Mouse (Mus musculus): ENCODE measurements around the gene Lrba. TPM values are rescaled to one million over a fixed set of nuclear protein-coding genes. Genes with fewer than 3 reads are reported as not detected.
A peak's percentile ranks its signal among the peaks of the same experiment; 100 is the strongest.

The Lrba gene
- polyA plus RNA-seq, 1 experiment from 2014 or later: 2.5 TPM

DNA sequence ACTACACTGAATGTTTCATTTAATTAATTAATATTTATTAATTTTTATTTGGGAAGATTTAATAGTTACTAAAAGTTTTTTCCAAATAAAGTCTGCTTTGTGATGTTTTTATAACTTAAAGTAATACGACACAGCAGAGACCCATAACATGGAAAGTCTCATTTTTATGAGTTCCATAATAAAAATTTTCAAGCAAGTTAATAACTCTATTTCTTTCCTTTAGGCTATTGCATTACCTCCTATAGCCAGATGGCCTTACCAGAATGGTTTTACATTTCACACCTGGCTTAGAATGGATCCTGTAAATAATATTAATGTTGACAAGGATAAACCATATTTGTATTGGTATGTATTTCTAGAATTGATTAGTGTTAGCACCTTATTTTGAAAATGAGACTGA lies 70.4 kb downstream of the Lrba start:
- WGBS: 88% methylated on average over 1 of the region's 1 CpGs
- Histone ChIP-seq H3K27ac (no peak overlapping the region), H3K4me3 (no peak overlapping the region), H3K9me3 (no peaks in the 10 kb centered on the region), H3K36me3 (no peaks in the 10 kb centered on the region), H3K4me1 (peaks cover 5% of the 10 kb centered on the region), H3K27me3 (ENCODE audit: insufficient read depth, poor library complexity, severe bottlenecking) (no peaks in the 10 kb centered on the region)
- no peak for DNase-seq (ENCODE audit: low spot score)

DNA sequence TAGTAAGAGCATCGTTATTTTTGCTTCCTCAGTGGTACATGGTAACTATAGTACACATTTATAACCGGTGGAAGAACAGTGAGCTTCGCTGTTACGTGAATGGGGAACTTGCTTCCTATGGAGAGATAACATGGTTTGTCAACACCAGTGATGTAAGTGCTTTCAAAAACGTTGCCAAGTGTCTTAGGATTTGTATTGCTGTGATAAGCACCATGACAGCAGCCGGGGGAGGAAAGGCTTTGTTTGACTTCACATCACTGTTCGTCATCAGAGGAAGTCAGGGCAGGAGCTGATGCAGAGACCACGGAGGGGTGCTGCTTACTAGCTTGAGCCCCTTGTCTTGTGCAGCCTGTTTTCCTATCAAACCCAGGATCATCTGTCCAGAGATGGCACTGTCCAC lies 71.7 kb downstream of the Lrba start:
- WGBS: 23% methylated on average over 8 of the region's 8 CpGs
- Histone ChIP-seq H3K36me3 (no peaks in the 10 kb centered on the region), H3K4me1 (peaks cover 5% of the 10 kb centered on the region), H3K27ac (no peak overlapping the region), H3K4me3 (no peak overlapping the region), H3K9me3 (no peaks in the 10 kb centered on the region), H3K27me3 (ENCODE audit: insufficient read depth, poor library complexity, severe bottlenecking) (no peaks in the 10 kb centered on the region)
- DNase-seq (ENCODE audit: low spot score): peak; percentile 77

GRCm38 (mm10) chr3:86308833-86309232 lies 84.4 kb downstream of the Lrba start:
- Histone ChIP-seq H3K9me3 (no peaks in the 10 kb centered on the region), H3K36me3 (peaks cover 6% of the 10 kb centered on the region; the same call in 1 of the 2 replicates), H3K27me3 (ENCODE audit: insufficient read depth, poor library complexity, severe bottlenecking) (no peaks in the 10 kb centered on the region), H3K4me1 (peaks cover 3% of the 10 kb centered on the region; the same call in 1 of the 2 replicates), H3K27ac (no peak overlapping the region), H3K4me3 (no peak overlapping the region)
- 77% methylated on average over 2 of the region's 2 CpGs for WGBS
- no peak for DNase-seq (ENCODE audit: low spot score)

DNA sequence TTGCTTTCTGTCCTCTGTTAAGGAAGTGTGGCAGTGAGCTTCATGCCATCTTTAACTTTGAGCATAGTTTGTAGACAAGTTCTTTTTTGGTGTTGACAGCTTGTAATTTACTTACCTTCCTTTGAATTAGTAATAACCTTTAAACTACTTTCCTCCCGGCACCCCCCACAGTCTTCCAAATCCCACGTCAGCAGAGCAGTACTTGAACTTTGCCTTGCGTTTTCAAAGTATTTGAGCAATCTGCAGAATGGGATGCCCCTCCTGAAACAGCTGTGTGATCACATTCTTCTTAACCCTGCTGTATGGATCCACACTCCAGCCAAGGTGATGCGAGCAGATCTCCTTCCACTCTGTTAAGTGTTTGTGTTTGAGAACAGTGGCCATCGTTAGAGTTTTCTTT lies 85.7 kb downstream of the Lrba start:
- H3K4me3 ChIP-seq: no peak overlapping the region
- H3K36me3 ChIP-seq: no peaks in the 10 kb centered on the region
- WGBS: 60% methylated on average over 5 of the region's 5 CpGs
- no peak for DNase-seq (ENCODE audit: low spot score)
- H3K4me1 ChIP-seq: peaks cover 3% of the 10 kb centered on the region; the same call in 1 of the 2 replicates
- no peaks in the 10 kb centered on the region for H3K9me3 ChIP-seq
- H3K27me3 ChIP-seq (ENCODE audit: insufficient read depth, poor library complexity, severe bottlenecking): no peaks in the 10 kb centered on the region
- no peak overlapping the region for H3K27ac ChIP-seq

DNA sequence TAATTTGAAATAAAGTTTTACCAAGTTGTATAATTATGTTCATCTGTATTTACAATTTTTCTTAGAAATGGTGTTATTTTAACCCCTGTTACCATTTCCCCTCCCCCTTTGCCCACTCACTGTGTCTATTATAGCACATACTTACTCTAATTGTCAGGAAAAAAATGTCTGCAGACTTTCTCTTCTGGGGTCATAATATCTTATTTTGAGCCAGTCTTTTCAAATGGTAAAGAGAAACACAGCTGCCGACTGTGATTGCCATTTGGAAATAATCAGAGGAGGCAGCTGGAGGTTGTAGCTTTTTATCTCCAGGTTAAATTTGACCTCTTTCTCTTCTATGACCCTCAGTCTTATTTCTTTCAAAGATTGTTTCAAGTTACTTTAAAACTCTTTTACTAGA lies 86.9 kb downstream of the Lrba start:
- Histone ChIP-seq H3K36me3 (no peaks in the 10 kb centered on the region), H3K4me1 (peaks cover 3% of the 10 kb centered on the region; the same call in 1 of the 2 replicates), H3K4me3 (no peak overlapping the region), H3K9me3 (no peaks in the 10 kb centered on the region), H3K27ac (no peak overlapping the region), H3K27me3 (ENCODE audit: insufficient read depth, poor library complexity, severe bottlenecking) (no peaks in the 10 kb centered on the region)
- WGBS: 33% methylated on average over 1 of the region's 1 CpGs
- no peak for DNase-seq (ENCODE audit: low spot score)

GRCm38 (mm10) chr3:86317636-86318035 lies 93.2 kb downstream of the Lrba start:
- 83% methylated on average over 5 of the region's 5 CpGs for WGBS
- Histone ChIP-seq H3K27ac (no peak overlapping the region), H3K9me3 (no peaks in the 10 kb centered on the region), H3K4me1 (no peaks in the 10 kb centered on the region), H3K27me3 (ENCODE audit: insufficient read depth, poor library complexity, severe bottlenecking) (no peaks in the 10 kb centered on the region), H3K4me3 (no peak overlapping the region), H3K36me3 (no peaks in the 10 kb centered on the region)
- DNase-seq (ENCODE audit: low spot score): no peak

DNA sequence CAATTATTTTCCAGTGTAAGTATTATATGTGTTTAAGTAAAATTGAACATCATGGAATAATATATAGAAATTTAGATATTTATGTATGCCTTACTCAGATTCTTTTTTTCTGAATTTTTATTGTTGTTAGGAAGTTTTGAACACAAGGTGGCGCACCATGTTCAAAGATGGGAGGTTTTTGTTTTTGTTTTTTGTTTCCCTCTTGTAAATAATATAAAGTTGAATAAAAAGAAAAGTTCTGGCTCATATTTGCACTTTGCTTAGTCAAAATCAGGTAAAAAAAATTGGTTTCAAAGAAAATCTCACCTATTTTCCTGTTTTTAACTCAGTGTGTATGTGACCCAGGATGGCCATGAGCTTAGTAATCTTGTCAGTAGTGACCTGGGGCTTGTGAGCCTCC lies 104.1 kb downstream of the Lrba start:
- DNase-seq (ENCODE audit: low spot score): no peak
- H3K4me1 ChIP-seq: no peaks in the 10 kb centered on the region
- H3K27ac ChIP-seq: no peak overlapping the region
- H3K9me3 ChIP-seq: no peaks in the 10 kb centered on the region
- no peak overlapping the region for H3K4me3 ChIP-seq
- 27% methylated on average over 1 of the region's 1 CpGs for WGBS
- no peaks in the 10 kb centered on the region for H3K36me3 ChIP-seq
- H3K27me3 ChIP-seq (ENCODE audit: insufficient read depth, poor library complexity, severe bottlenecking): no peaks in the 10 kb centered on the region

DNA sequence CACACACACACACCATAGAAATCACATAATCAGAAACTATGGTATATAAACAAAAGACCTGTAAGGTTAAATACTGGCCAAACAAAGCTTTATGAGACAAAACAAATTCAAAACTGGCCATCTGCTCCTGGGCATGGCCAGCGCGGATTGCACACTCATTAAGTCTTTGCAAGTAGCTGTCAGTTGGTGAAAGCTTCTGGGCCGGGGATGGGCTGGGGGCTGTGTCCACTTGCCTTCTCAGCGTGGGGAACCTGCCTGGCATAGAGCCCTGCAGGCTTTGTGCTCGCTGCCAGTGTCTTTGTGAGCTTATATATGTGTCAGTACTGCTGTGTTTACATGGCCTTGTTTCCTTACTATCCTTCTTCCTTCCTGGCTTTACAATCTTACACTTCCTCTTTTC lies 118.8 kb downstream of the Lrba start:
- no peaks in the 10 kb centered on the region for H3K4me1 ChIP-seq
- no peak for DNase-seq (ENCODE audit: low spot score)
- 74% methylated on average over 5 of the region's 5 CpGs for WGBS
- H3K4me3 ChIP-seq: no peak overlapping the region
- no peaks in the 10 kb centered on the region for H3K27me3 ChIP-seq (ENCODE audit: insufficient read depth, poor library complexity, severe bottlenecking)
- H3K9me3 ChIP-seq: no peaks in the 10 kb centered on the region
- H3K27ac ChIP-seq: no peak overlapping the region
- 0 out of 2 replicates have a peak, but pooled peaks cover 2% of the 10 kb centered on the region for H3K36me3 ChIP-seq

GRCm38 (mm10) chr3:86362486-86362885 lies 138.0 kb downstream of the Lrba start:
- no peak overlapping the region for H3K27ac ChIP-seq

GRCm38 (mm10) chr3:86371466-86371865 lies 147.0 kb downstream of the Lrba start:
- H3K27me3 ChIP-seq (ENCODE audit: insufficient read depth, poor library complexity, severe bottlenecking): no peaks in the 10 kb centered on the region
- H3K36me3 ChIP-seq: no peaks in the 10 kb centered on the region
- H3K4me1 ChIP-seq: no peaks in the 10 kb centered on the region
- H3K4me3 ChIP-seq: no peak overlapping the region
- DNase-seq (ENCODE audit: low spot score): no peak
- H3K27ac ChIP-seq: no peak overlapping the region
- no peaks in the 10 kb centered on the region for H3K9me3 ChIP-seq
- WGBS: 73% methylated on average over 2 of the region's 2 CpGs

More at GRCm38 (mm10) chr3:86362486-86362885, 138.0 kb downstream of the Lrba start:
- Histone ChIP-seq H3K27me3 (ENCODE audit: insufficient read depth, poor library complexity, severe bottlenecking) (no peaks in the 10 kb centered on the region), H3K9me3 (no peaks in the 10 kb centered on the region), H3K36me3 (no peaks in the 10 kb centered on the region), H3K4me3 (no peak overlapping the region), H3K4me1 (0 out of 2 replicates have a peak, but pooled peaks cover 3% of the 10 kb centered on the region)
- 25% methylated on average over 5 of the region's 5 CpGs for WGBS
- DNase-seq (ENCODE audit: low spot score): no peak

DNA sequence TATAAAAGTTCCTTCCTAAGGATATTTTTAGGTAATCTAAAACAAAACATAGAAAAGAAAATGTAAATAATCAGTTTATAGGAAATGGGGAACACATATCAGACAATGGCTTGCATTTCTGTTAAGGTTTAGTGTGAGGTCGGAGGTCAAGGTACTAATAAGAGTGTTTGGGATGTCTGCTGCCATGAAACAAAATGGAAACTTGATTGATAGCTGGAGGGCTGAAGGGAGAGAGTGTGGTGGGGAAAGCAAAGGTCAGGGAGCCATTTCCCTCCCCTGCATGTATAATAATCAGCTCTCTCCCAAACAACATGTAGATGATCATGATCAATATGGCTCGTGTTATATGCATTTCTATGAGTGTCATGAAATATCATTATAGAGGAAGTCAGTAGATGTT lies 150.8 kb downstream of the Lrba start:
- DNase-seq (ENCODE audit: low spot score): no peak
- Histone ChIP-seq H3K9me3 (no peaks in the 10 kb centered on the region), H3K36me3 (no peaks in the 10 kb centered on the region), H3K27ac (no peak overlapping the region), H3K4me1 (no peaks in the 10 kb centered on the region), H3K4me3 (no peak overlapping the region), H3K27me3 (ENCODE audit: insufficient read depth, poor library complexity, severe bottlenecking) (no peaks in the 10 kb centered on the region)
- 78% methylated on average over 2 of the region's 2 CpGs for WGBS

DNA sequence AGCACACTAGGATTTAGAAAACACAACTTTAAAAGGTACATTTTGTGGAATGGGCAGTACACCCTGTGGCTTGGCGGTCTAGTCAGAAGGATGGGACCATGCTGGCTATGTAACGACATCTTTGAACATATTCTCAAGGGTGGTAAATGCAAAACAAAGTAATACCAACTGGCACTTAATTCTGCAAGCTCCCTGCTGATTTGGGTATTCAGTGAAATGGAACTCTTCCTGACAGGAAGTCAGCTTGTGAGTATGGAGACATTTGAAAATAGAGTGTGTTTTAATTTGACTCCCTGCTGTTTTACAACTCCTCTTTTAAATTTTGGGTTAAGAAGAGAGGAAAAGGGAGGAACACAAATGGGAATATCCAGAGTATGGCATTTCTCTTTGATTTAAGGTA lies 158.1 kb downstream of the Lrba start:
- Histone ChIP-seq H3K27ac (no peak overlapping the region), H3K4me1 (no peaks in the 10 kb centered on the region), H3K4me3 (no peak overlapping the region), H3K9me3 (no peaks in the 10 kb centered on the region), H3K27me3 (ENCODE audit: insufficient read depth, poor library complexity, severe bottlenecking) (no peaks in the 10 kb centered on the region), H3K36me3 (no peaks in the 10 kb centered on the region)
- WGBS: 39% methylated on average over 2 of the region's 2 CpGs
- DNase-seq (ENCODE audit: low spot score): no peak

DNA sequence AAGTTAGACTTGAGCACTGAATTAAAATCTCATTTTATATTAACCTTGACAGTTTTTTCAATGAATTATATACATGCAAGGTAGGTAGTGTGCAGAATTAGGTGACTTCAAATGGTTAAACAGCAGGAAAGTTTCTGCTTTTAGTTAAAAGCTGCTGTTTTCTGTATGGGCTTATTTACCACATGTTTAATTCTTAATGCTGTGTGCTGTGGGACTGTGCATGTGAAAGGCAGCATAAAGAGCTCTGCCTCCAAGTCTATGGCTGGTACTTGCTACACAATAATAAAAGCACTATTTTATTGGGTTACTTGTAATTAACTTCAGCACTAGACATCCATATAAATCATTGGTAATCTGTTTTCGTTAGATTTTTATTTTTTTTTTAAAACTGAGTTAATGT lies 160.6 kb downstream of the Lrba start:
- 77% methylated on average over 1 of the region's 1 CpGs for WGBS

GRCm38 (mm10) chr3:86386246-86386645 lies 161.8 kb downstream of the Lrba start:
- Histone ChIP-seq H3K9me3 (no peaks in the 10 kb centered on the region), H3K4me3 (no peak overlapping the region), H3K27ac (no peak overlapping the region), H3K4me1 (no peaks in the 10 kb centered on the region), H3K36me3 (no peaks in the 10 kb centered on the region), H3K27me3 (ENCODE audit: insufficient read depth, poor library complexity, severe bottlenecking) (no peaks in the 10 kb centered on the region)
- no peak for DNase-seq (ENCODE audit: low spot score)
- 79% methylated on average over 4 of the region's 4 CpGs for WGBS

More for the DNA sequence above, 160.6 kb downstream of the Lrba start:
- Histone ChIP-seq H3K9me3 (no peaks in the 10 kb centered on the region), H3K4me3 (no peak overlapping the region), H3K27me3 (ENCODE audit: insufficient read depth, poor library complexity, severe bottlenecking) (no peaks in the 10 kb centered on the region), H3K27ac (no peak overlapping the region), H3K36me3 (no peaks in the 10 kb centered on the region), H3K4me1 (no peaks in the 10 kb centered on the region)
- no peak for DNase-seq (ENCODE audit: low spot score)

Data from heart, embryonic 10.5 days (tissue).